Mouse (Mus musculus): ENCODE results near the gene Ripk3.

The Ripk3 gene

GRCm38 (mm10) chr14:55788256-55789050, at the start of gene Ripk3:
Gene Ripk3 (minus strand): TSS chr14:55788865.
- in situ Hi-C loops (cut with MboI) = no loop called here

GRCm38 (mm10) chr14:55838312-55838711, 49.6 kb upstream of the Ripk3 start:
- in situ Hi-C loops (cut with MboI) = no loop called here

GRCm38 (mm10) chr14:55834808-55835533, 46.3 kb upstream of the Ripk3 start:
- in situ Hi-C loops (cut with MboI) = no loop called here

- in situ Hi-C loops (cut with MboI) = no loop called here
These were observed 44.5 kb upstream of the Ripk3 start for GRCm38 (mm10) chr14:55833126-55833525.

GRCm38 (mm10) chr14:55830331-55830730, 41.7 kb upstream of the Ripk3 start:
- in situ Hi-C loops (cut with MboI) = no loop called here

GRCm38 (mm10) chr14:55829854-55830253, 41.2 kb upstream of the Ripk3 start:
- in situ Hi-C loops (cut with MboI) = no loop called here

GRCm38 (mm10) chr14:55828716-55829263, 40.1 kb upstream of the Ripk3 start:
- in situ Hi-C loops (cut with MboI) = no loop called here

GRCm38 (mm10) chr14:55826551-55827340, 38.1 kb upstream of the Ripk3 start:
- in situ Hi-C loops (cut with MboI) = no loop called here

GRCm38 (mm10) chr14:55826142-55826541, 37.5 kb upstream of the Ripk3 start:
- in situ Hi-C loops (cut with MboI) = no loop called here

- in situ Hi-C loops (cut with MboI) = no loop called here
These were observed 36.8 kb upstream of the Ripk3 start for GRCm38 (mm10) chr14:55825216-55826051.

GRCm38 (mm10) chr14:55824481-55825215, 36.0 kb upstream of the Ripk3 start:
- in situ Hi-C loops (cut with MboI) = no loop called here

- in situ Hi-C loops (cut with MboI) = no loop called here
These were observed 35.4 kb upstream of the Ripk3 start for GRCm38 (mm10) chr14:55824001-55824480.

GRCm38 (mm10) chr14:55822991-55823762, 34.5 kb upstream of the Ripk3 start, which contains the start of gene Nfatc4:
Gene Nfatc4 (plus strand): TSS chr14:55823144.
- in situ Hi-C loops (cut with MboI) = no loop called here

- in situ Hi-C loops (cut with MboI) = no loop called here
These were observed 33.8 kb upstream of the Ripk3 start for GRCm38 (mm10) chr14:55822435-55822990.

- in situ Hi-C loops (cut with MboI) = no loop called here
These were observed 31.9 kb upstream of the Ripk3 start for GRCm38 (mm10) chr14:55820576-55820975.

GRCm38 (mm10) chr14:55819845-55820405, 31.3 kb upstream of the Ripk3 start:
- in situ Hi-C loops (cut with MboI) = no loop called here

- in situ Hi-C loops (cut with MboI) = no loop called here
These were observed 26.7 kb upstream of the Ripk3 start for GRCm38 (mm10) chr14:55815310-55815751.

GRCm38 (mm10) chr14:55814885-55815284, 26.2 kb upstream of the Ripk3 start:
- in situ Hi-C loops (cut with MboI) = no loop called here
